Mouse (Mus musculus): ENCODE data around the gene Plcg1. TPM values are rescaled to one million over a fixed set of nuclear protein-coding genes. Genes with fewer than 3 reads are reported as not detected.

Gene Plcg1
- polyA plus RNA-seq, 1 experiment from 2014 or later: 98.9 TPM

DNA sequence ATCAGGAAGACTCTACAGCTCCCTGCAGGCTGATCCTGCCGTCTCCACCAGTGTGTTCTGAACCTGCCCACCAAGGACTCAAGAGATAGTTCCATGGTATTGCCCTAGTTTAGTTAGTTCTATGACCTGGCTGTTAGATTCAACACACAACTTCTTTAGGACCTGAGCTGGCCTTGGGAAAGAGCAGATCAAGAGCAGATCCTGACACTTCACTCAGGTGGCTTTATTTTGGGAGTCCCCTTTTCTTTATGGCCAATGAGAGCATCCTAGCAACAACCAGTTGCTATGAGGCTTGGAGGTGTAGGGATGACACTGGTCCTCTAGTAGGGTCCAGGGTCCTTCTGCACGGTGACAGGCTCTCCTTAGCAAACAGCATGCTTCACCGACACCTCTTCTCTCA lies 34.0 kb downstream of the Plcg1 start:
- no peak for ATAC-seq (ENCODE audit: low FRiP score, low read depth)
- no peak overlapping the region for H3K27ac ChIP-seq
- no peaks in the 10 kb centered on the region for H3K9me3 ChIP-seq
- H3K4me2 ChIP-seq (replicated peaks): no peak overlapping the region
- no peaks in the 10 kb centered on the region for H3K27me3 ChIP-seq (replicated peaks)
- peaks cover 65% of the 10 kb centered on the region for H3K36me3 ChIP-seq
- WGBS: 78% methylated on average over 3 of the region's 3 CpGs
- no peaks in the 10 kb centered on the region for H3K4me1 ChIP-seq
- H3K4me3 ChIP-seq: no peak overlapping the region
- no peak overlapping the region for H3K9ac ChIP-seq

DNA sequence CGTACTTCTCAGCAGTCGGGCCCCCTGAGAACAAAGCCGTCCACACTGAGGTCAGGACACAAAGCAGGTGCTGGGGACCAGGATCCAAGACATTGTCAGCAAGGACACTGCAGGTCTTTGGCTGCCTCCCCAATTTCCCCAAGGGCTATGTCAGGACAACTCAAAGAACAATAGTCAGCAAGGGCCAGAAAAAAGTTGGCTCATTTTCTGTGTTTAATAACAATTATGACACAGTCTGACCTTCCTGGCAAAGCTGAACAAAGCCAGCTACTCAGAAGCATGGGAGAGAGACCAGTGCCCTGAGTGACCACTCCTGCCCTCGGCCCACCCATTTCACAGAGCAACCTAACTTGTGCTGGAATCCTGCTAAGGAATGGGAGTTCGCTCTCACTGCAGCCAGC lies 35.3 kb downstream of the Plcg1 start:
- 74% methylated on average over 5 of the region's 5 CpGs for WGBS
- Histone ChIP-seq H3K9me3 (no peaks in the 10 kb centered on the region), H3K4me2 (replicated peaks) (no peak overlapping the region), H3K27ac (no peak overlapping the region), H3K4me3 (no peak overlapping the region), H3K4me1 (no peaks in the 10 kb centered on the region), H3K36me3 (peaks cover 52% of the 10 kb centered on the region), H3K27me3 (replicated peaks) (no peaks in the 10 kb centered on the region), H3K9ac (no peak overlapping the region)
- ATAC-seq (ENCODE audit: low FRiP score, low read depth): no peak

DNA sequence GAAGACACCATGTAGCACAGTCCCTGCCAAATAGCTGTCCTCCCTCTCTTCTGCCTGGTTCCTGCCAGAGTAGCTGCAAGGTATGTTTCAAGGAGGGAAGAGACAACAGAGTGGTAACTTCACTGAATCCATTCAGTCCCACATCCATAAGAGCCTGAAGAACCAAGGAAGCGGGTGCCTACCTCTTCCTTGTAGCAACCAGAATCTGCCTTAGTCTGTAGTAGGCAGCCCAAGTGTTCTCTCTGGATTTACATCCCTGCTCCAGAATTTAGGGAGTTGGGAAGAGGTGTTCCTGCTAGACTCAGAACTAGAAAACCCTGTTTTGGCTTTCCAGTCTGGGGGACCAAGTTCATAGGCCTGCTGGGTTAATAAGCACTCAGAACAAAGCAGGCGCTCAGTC lies 36.1 kb downstream of the Plcg1 start:
- no peak for ATAC-seq (ENCODE audit: low FRiP score, low read depth)
- H3K36me3 ChIP-seq: peaks cover 44% of the 10 kb centered on the region
- no peak overlapping the region for H3K27ac ChIP-seq
- no peak overlapping the region for H3K9ac ChIP-seq
- H3K9me3 ChIP-seq: no peaks in the 10 kb centered on the region
- no peak overlapping the region for H3K4me2 ChIP-seq (replicated peaks)
- H3K4me1 ChIP-seq: no peaks in the 10 kb centered on the region
- H3K27me3 ChIP-seq (replicated peaks): no peaks in the 10 kb centered on the region
- no peak overlapping the region for H3K4me3 ChIP-seq
- 93% methylated on average over 2 of the region's 2 CpGs for WGBS

DNA sequence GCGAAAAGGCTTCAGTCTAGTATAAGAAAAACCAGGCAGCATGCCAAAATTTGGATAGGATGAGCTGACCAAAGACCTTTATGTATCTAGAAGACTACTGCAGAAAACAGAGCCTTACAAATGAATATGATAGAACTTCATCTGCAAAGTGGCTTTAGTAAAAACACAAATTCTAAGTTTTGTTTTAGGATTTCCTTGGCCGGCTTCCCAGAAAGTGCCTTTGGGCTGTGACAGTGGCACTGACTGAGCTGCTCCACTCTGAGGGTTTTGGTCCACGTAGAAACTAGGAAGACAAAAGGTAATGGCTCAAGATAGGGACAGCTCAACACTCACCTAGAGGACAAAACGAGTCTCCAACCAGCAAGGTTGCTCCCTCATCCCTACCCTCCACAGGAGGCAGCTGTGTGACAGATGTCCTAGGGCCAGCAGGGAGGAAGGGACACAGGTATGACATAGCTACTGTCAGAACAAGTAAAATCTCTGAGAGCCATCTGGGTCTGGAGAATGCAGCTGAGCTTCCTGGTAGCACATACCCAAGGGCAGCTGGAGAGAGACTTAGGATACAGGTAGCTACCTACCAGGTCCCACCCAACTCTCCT lies 37.1 kb downstream of the Plcg1 start:
- no peaks in the 10 kb centered on the region for H3K9me3 ChIP-seq
- no peak for ATAC-seq (ENCODE audit: low FRiP score, low read depth)
- no peak overlapping the region for H3K4me2 ChIP-seq (replicated peaks)
- H3K27me3 ChIP-seq (replicated peaks): no peaks in the 10 kb centered on the region
- H3K4me3 ChIP-seq: no peak overlapping the region
- H3K36me3 ChIP-seq: peaks cover 34% of the 10 kb centered on the region
- 88% methylated on average over 4 of the region's 4 CpGs for WGBS
- no peak overlapping the region for H3K27ac ChIP-seq
- no peaks in the 10 kb centered on the region for H3K4me1 ChIP-seq
- H3K9ac ChIP-seq: no peak overlapping the region

DNA sequence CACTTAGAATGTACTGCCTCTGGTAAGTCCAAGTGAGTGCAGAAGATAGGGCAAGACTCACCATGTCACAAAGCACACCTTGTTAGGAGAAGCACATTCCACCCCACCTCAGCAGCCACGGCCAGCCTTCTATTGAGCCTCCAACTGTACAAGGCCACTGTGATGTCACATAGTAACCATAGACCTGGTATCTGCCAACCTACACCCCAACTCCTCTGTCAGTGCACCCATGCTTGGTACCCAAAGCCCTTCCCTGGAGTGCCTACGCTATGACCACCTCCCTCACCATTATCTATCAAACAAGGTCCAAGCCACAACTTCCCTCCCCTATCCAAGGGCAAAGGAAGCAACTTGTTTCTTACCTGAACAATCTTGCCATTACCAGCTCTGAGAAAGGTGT lies 37.9 kb downstream of the Plcg1 start:
- Histone ChIP-seq H3K4me3 (no peak overlapping the region), H3K4me2 (replicated peaks) (no peak overlapping the region), H3K9ac (no peak overlapping the region), H3K27me3 (replicated peaks) (no peaks in the 10 kb centered on the region), H3K36me3 (peaks cover 26% of the 10 kb centered on the region), H3K4me1 (no peaks in the 10 kb centered on the region), H3K9me3 (no peaks in the 10 kb centered on the region), H3K27ac (no peak overlapping the region)
- WGBS: 96% methylated on average over 2 of the region's 2 CpGs
- ATAC-seq (ENCODE audit: low FRiP score, low read depth): no peak

DNA sequence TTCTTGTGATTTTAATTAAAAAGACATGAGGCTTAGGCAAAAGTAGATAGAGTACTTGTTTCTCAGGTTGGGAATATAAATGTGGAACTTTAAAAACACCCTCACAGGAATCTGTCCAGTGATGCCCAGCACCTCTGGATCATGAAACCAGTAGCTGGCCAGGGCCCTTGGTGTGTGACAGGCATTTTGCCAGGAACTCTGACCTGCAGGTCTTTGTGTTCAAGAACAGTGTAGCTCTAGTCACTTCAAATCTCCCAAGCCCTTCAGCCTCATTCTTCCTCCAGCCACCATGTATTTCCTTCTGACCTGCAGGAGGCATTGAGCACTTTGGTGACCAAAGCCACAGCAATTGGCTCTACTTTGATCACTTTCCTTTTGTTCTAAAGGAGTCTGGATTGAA lies 39.3 kb downstream of the Plcg1 start:
- Histone ChIP-seq H3K9me3 (no peaks in the 10 kb centered on the region), H3K27me3 (replicated peaks) (no peaks in the 10 kb centered on the region), H3K27ac (no peak overlapping the region), H3K36me3 (peaks cover 15% of the 10 kb centered on the region), H3K4me1 (no peaks in the 10 kb centered on the region), H3K4me3 (no peak overlapping the region), H3K9ac (no peak overlapping the region), H3K4me2 (replicated peaks) (no peak overlapping the region)
- ATAC-seq (ENCODE audit: low FRiP score, low read depth): no peak

DNA sequence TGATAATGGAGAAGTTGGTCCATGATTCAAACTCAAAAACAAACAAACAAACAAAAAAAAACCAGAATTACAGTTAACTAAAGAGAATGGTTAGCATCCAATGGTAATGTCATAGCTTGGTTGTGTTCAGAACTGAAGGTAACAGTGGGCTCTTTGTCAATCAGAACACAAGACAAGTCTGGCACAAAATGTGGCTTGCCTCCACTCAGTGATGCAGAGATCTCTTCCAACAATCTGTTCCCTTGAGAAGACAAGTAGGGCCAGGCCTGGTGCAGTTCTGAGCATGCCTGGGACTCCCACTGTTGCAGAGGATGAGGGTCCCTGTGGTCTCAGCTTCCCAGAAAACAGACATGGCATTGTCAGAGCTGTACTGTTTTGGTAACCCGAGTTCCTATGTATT lies 39.8 kb downstream of the Plcg1 start:
- H3K4me2 ChIP-seq (replicated peaks): no peak overlapping the region
- H3K27me3 ChIP-seq (replicated peaks): no peaks in the 10 kb centered on the region
- no peaks in the 10 kb centered on the region for H3K4me1 ChIP-seq
- no peaks in the 10 kb centered on the region for H3K9me3 ChIP-seq
- no peak for ATAC-seq (ENCODE audit: low FRiP score, low read depth)
- H3K4me3 ChIP-seq: no peak overlapping the region
- no peak overlapping the region for H3K27ac ChIP-seq
- H3K36me3 ChIP-seq: peaks cover 14% of the 10 kb centered on the region
- no peak overlapping the region for H3K9ac ChIP-seq
- 87% methylated on average over 1 of the region's 1 CpGs for WGBS

DNA sequence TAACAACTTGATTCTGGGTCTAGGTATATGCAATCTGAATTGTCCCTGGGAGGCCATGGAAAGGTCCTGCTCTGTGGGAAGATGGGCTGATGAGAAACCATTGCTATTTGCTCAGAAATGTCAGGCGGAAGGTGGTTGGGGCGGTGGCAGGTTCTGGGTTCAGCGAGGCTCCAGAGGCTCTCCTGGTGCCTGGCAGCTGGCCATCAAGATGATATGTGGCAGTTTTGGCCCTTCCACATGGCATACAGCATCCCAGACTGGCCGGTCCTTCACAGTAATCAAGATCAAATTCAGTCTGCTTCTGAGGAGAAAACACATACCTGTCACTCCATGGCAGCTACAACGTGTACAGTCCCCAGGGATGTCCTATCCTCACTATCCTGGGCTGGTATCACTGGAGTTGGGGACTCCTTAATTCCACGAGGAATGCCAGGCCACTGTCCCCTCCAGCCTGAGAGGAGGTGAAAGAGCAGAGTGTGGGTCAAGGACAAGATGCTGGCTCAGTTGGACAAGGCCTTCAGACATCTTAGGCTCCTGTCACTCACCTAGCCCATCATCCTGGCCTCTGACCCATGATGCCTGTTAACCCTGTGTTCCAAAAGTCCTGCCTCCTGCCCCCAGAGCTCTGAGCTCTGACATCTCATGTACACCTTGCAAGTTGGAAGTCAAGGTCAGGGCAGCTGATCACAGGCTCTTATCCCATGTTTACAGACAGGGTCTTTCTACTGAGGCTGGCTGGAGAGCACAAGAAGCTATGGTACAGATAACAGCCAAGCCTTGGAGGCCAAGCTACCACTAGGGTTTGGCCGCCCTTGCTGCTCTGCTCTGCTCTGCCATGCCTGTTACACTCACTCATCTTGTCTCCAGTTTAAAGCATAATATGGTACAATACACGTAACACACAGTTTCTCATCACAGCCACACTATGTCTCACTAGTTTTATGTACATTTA lies 40.5 kb downstream of the Plcg1 start:
- Histone ChIP-seq H3K4me2 (replicated peaks) (no peak overlapping the region), H3K9ac (no peak overlapping the region), H3K27ac (no peak overlapping the region), H3K36me3 (peaks cover 12% of the 10 kb centered on the region), H3K4me1 (no peaks in the 10 kb centered on the region), H3K27me3 (replicated peaks) (no peaks in the 10 kb centered on the region), H3K9me3 (no peaks in the 10 kb centered on the region), H3K4me3 (no peak overlapping the region)
- WGBS: 86% methylated on average over 8 of the region's 8 CpGs
- ATAC-seq (ENCODE audit: low FRiP score, low read depth): no peak

DNA sequence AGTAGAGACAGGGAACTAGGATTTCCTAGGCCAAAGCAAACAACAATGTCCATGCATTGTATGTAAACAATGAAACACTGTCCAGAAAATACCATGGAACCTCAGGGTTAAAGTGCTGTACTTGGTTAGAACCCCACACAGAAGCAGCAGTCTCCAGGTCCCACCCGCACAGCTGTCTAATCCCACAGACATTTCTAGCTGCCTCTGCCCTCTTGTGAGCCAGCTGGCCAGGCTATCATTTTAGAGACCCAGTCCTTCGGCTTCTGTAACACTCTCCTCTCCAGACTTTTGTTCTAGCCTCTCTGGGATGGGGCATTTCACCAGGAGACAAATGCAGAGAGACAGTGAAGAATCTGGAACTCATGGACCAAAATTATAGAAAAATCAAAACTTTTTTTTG lies 46.9 kb downstream of the Plcg1 start:
- Histone ChIP-seq H3K4me2 (replicated peaks) (no peak overlapping the region), H3K4me3 (no peak overlapping the region), H3K4me1 (no peaks in the 10 kb centered on the region), H3K9me3 (no peaks in the 10 kb centered on the region), H3K27me3 (replicated peaks) (no peaks in the 10 kb centered on the region), H3K27ac (no peak overlapping the region), H3K9ac (no peak overlapping the region), H3K36me3 (peaks cover 16% of the 10 kb centered on the region)
- no peak for ATAC-seq (ENCODE audit: low FRiP score, low read depth)
- WGBS: 81% methylated on average over 2 of the region's 2 CpGs

DNA sequence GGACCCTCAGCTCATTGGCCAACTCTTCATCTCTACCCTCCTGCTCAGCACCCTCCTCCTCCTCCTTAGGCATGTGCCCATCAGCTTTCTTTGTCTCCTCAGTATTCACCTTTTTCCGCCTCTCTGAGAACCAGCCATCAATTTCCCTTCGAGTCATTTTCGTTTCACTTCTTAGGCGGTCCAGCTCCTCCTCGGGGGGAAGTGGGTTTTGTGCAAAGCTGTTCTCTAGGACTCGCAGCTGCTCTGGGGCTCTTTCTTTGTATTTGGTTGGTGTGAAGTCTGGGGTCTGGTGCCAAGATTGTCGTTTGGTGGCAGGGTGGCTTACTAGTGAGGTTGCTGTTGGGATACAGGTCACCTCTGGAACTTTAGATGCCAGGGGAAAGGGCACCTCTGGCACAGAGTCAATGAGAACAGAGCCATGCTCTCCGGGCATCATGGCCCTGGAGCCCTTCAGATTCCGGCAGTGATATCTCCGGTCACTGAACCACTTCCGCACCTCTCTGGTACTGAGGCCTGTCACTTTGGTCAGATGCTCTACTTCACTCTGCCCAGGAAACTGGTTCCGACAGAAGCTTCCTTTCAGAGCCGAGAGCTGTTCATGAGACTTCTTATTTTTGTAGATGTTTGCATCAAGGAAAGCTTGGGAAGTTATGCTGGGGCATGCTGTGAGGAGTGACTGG lies 49.2 kb downstream of the Plcg1 start:
- no peaks in the 10 kb centered on the region for H3K4me1 ChIP-seq
- no peaks in the 10 kb centered on the region for H3K27me3 ChIP-seq (replicated peaks)
- no peaks in the 10 kb centered on the region for H3K9me3 ChIP-seq
- no peak for ATAC-seq (ENCODE audit: low FRiP score, low read depth)
- H3K4me2 ChIP-seq (replicated peaks): no peak overlapping the region
- H3K4me3 ChIP-seq: no peak overlapping the region
- H3K36me3 ChIP-seq: peaks cover 16% of the 10 kb centered on the region
- H3K9ac ChIP-seq: no peak overlapping the region
- 87% methylated on average over 13 of the region's 13 CpGs for WGBS
- H3K27ac ChIP-seq: no peak overlapping the region

DNA sequence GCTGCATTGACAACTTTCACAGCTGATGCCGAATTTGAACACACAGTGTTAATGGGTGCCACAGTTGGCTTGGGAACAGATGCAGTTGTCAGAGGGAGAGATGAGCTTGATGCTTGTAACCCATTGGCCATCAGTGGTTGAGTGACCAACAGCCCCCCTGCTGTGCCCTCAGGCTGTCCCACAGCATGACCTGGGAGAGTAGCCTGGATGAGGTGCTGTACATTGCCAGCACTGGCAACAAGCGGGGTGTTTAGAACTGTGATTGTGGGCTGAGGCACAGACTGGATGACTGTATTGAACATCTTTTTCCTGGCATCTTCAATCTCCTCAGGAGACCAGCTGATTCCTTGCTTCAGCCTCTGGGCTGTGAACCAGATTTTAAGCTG lies 49.7 kb downstream of the Plcg1 start:
- H3K27ac ChIP-seq: no peak overlapping the region
- no peak for ATAC-seq (ENCODE audit: low FRiP score, low read depth)
- H3K4me2 ChIP-seq (replicated peaks): no peak overlapping the region
- H3K36me3 ChIP-seq: peaks cover 16% of the 10 kb centered on the region
- WGBS: 89% methylated on average over 2 of the region's 2 CpGs
- no peak overlapping the region for H3K4me3 ChIP-seq
- H3K9ac ChIP-seq: no peak overlapping the region
- H3K4me1 ChIP-seq: no peaks in the 10 kb centered on the region
- H3K9me3 ChIP-seq: no peaks in the 10 kb centered on the region
- H3K27me3 ChIP-seq (replicated peaks): no peaks in the 10 kb centered on the region

DNA sequence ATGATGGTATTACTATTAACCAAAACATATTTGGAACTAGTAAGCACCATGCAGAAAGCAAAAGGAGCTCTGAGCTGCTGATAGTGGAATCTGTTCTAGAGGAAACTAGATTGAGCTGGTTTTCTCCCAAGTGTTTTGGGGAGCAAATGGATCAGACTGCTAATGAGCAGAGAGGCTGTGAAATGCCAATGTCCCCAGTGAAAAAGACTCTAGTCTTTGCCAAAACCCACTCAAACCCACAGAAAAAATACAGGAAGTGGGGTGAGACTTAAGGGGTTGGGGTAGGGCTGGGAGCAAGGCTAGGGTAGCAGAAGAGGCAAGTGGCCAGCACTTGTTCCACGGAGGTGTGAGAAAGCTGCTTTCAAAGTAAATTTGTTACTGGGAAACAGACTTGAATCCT lies 55.2 kb downstream of the Plcg1 start:
- Histone ChIP-seq H3K9ac (no peak overlapping the region), H3K27me3 (replicated peaks) (no peaks in the 10 kb centered on the region), H3K36me3 (peaks cover 5% of the 10 kb centered on the region), H3K4me2 (replicated peaks) (no peak overlapping the region), H3K27ac (no peak overlapping the region), H3K9me3 (no peaks in the 10 kb centered on the region), H3K4me3 (no peak overlapping the region), H3K4me1 (no peaks in the 10 kb centered on the region)
- no peak for ATAC-seq (ENCODE audit: low FRiP score, low read depth)
- 87% methylated on average over 1 of the region's 1 CpGs for WGBS
